Mouse (Mus musculus) stomach, embryonic 16.5 days (tissue): ENCODE results near the gene Zdhhc7. TPM values are rescaled to one million over a fixed set of nuclear protein-coding genes. Genes with fewer than 3 reads are reported as not detected.
A peak's percentile ranks its signal among the peaks of the same experiment; 100 is the strongest.

Experiments
- ATAC-seq: fragments of 200-750 bp; cut with Nextera tagmentation; 2 replicates; pipeline ENCODE4 v1.8.0; 2017; ENCODE audit warnings: moderate number of reproducible peaks, moderate TSS enrichment; ENCODE audit not compliant: insufficient read depth, low FRiP score
- H3K27ac ChIP-seq: fragments of 300-500 bp; sonication (generic); 2 replicates; pipeline ENCODE4 v1.5.1; 2014; ENCODE audit warnings: low read length
- H3K27me3 ChIP-seq: fragments of 300-500 bp; sonication (generic); 2 replicates; pipeline ENCODE4 v1.6.1; 2014; ENCODE audit warnings: low read length, control low read depth, mixed read lengths; ENCODE audit not compliant: control insufficient read depth, insufficient read depth
- H3K36me3 ChIP-seq: fragments of 300-500 bp; sonication (generic); 2 replicates; pipeline ENCODE4 v1.6.1; 2014; ENCODE audit warnings: low read length; ENCODE audit not compliant: control insufficient read depth, insufficient read depth
- H3K4me1 ChIP-seq: fragments of 300-500 bp; sonication (generic); 2 replicates; pipeline ENCODE4 v1.6.1; 2014; ENCODE audit warnings: low read length, control low read depth, mixed read lengths; ENCODE audit not compliant: control insufficient read depth, insufficient read depth
- H3K4me2 ChIP-seq: fragments of 300-500 bp; sonication (generic); 2 replicates; pipeline ENCODE4 v1.6.1; 2014; ENCODE audit warnings: low read depth, low read length, mixed read lengths
- H3K4me3 ChIP-seq: fragments of 300-500 bp; sonication (generic); replicated peaks from 2 replicates; pipeline ENCODE4 v1.5.1; 2014; ENCODE audit warnings: mild to moderate bottlenecking, low read length
- H3K9ac ChIP-seq: fragments of 300-500 bp; sonication (generic); 2 replicates; pipeline ENCODE4 v1.6.1; 2014; ENCODE audit warnings: low read length
- H3K9me3 ChIP-seq: fragments of 300-500 bp; sonication (generic); replicated peaks from 2 replicates; pipeline ENCODE4 v1.6.1; 2016; ENCODE audit warnings: low read length, control low read depth; ENCODE audit not compliant: control insufficient read depth
- WGBS: fragments of 180-500 bp; shearing (Covaris S2); extraction: QIAGEN DNeasy Blood & Tissue Kit; methylation state at CpG from one replicate; pipeline ENCODE4 v1.1.7; 2014; 5-methylcytosine and 5-hydroxymethylcytosine counted together
- polyA plus RNA-seq: library from polyadenylated mRNA; unstranded; fragments of >200 nt; fragmentation: Nextera tagmentation; extraction: Ambion mirVana; gene quantifications from 2 replicates; pipeline ENCODE4 v1.2.1, GENCODE M21; 2015

Zdhhc7 gene
- polyA plus RNA-seq, 1 experiment from 2014 or later: 31.1 TPM

- H3K9me3 ChIP-seq: no peaks in the 10 kb centered on the region
- no peak overlapping the region for H3K4me3 ChIP-seq
- peaks cover 29% of the 10 kb centered on the region for H3K4me1 ChIP-seq
- H3K9ac ChIP-seq: no peak overlapping the region
- no peak overlapping the region for H3K4me2 ChIP-seq
- no peaks in the 10 kb centered on the region for H3K27me3 ChIP-seq
- peak overlapping the region; percentile 17; the same call in 1 of the 2 replicates for H3K27ac ChIP-seq
- WGBS: 26% methylated on average over 4 of the region's 4 CpGs
- peak; percentile 59; the same call in 1 of the 2 replicates for ATAC-seq
- no peaks in the 10 kb centered on the region for H3K36me3 ChIP-seq
Measured at GRCm38 (mm10) chr8:120071684-120072083, 29.6 kb downstream of the Zdhhc7 start.

DNA sequence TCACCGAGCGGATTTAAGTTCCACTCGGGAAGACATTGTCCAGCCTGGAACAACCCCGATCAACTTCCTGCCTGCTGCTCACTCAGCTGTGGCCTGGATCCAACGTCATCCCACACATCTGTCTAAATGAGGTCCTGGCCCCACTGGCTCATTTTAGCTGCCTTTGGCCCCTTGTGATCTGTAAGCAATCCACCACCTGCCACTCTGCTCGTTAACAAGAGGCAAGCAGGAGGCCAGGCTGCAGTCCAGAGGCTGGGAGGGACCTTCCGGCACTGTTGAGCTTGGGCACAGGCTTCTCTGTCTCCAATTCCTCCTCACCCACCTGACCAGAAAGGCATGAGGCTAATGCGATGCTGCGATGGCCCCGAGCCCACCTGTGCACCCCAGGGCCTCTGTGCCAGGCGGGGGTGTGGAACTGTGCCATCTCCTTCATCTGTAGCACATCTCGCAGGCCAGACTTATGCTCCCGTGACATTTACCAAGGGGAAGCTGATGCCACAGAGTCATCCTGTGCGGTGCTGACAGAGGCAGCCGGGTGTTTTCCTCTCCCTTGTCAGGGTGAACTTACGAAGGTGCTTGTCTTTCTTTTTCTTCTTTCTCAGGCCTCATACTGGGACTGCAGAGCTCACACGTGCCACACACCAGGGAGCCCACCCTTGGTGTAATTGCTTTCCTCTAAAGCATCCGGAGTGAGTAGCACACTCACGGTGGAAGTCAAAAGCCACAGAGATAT is 33.2 kb downstream of the Zdhhc7 start:
- Histone ChIP-seq H3K9me3 (no peaks in the 10 kb centered on the region), H3K27me3 (no peaks in the 10 kb centered on the region)
- ATAC-seq: no peak; the same call in 1 of the 2 replicates

GRCm38 (mm10) chr8:120066226-120066625 is 35.1 kb downstream of the Zdhhc7 start:
- H3K9me3 ChIP-seq: no peaks in the 10 kb centered on the region
- no peak overlapping the region for H3K27ac ChIP-seq
- WGBS: 77% methylated on average over 4 of the region's 4 CpGs
- no peaks in the 10 kb centered on the region for H3K36me3 ChIP-seq
- H3K4me3 ChIP-seq: no peak overlapping the region
- no peak overlapping the region for H3K4me2 ChIP-seq
- 0 out of 2 replicates have a peak, but pooled peaks cover 7% of the 10 kb centered on the region for H3K4me1 ChIP-seq
- no peaks in the 10 kb centered on the region for H3K27me3 ChIP-seq
- no peak for ATAC-seq
- H3K9ac ChIP-seq: no peak overlapping the region

More for the DNA sequence above, 33.2 kb downstream of the Zdhhc7 start:
- no peak overlapping the region for H3K9ac ChIP-seq
- no peak overlapping the region for H3K27ac ChIP-seq
- H3K4me3 ChIP-seq: no peak overlapping the region
- 50% methylated on average over 19 of the region's 19 CpGs for WGBS
- peaks cover 22% of the 10 kb centered on the region for H3K4me1 ChIP-seq
- H3K36me3 ChIP-seq: no peaks in the 10 kb centered on the region
- no peak overlapping the region for H3K4me2 ChIP-seq

- WGBS: 88% methylated on average over 8 of the region's 8 CpGs
Measured at GRCm38 (mm10) chr8:120065611-120066010, 35.7 kb downstream of the Zdhhc7 start.

DNA sequence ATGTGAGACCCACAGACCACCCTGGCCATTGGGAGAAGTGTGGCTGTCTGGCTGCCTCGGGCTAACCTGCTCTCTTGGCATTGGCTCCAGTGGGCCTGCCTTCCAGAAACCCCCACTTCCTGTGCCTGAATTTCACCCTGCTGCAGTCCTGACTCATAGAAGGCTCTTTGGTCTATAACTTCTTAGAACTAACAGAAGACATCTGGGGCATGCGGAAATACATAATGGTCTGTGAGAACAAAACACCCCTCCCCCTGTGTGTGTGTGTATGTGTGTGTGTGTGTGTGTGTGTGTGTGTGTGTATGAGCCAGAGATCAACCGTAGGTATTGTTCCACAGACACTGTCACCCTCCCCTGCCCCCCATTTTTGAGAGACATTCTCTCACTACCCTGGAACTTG is 38.0 kb downstream of the Zdhhc7 start:
- no peak overlapping the region for H3K27ac ChIP-seq
- WGBS: 61% methylated on average over 3 of the region's 3 CpGs
- ATAC-seq: no peak
- no peak overlapping the region for H3K4me2 ChIP-seq
- H3K9ac ChIP-seq: no peak overlapping the region
- no peaks in the 10 kb centered on the region for H3K9me3 ChIP-seq
- no peak overlapping the region for H3K4me3 ChIP-seq
- H3K4me1 ChIP-seq: 0 out of 2 replicates have a peak, but pooled peaks cover 7% of the 10 kb centered on the region
- H3K27me3 ChIP-seq: no peaks in the 10 kb centered on the region
- H3K36me3 ChIP-seq: no peaks in the 10 kb centered on the region

More at GRCm38 (mm10) chr8:120065611-120066010, 35.7 kb downstream of the Zdhhc7 start:
- Histone ChIP-seq H3K27me3 (no peaks in the 10 kb centered on the region), H3K4me3 (no peak overlapping the region), H3K9ac (no peak overlapping the region), H3K36me3 (no peaks in the 10 kb centered on the region), H3K4me2 (no peak overlapping the region), H3K27ac (no peak overlapping the region), H3K9me3 (no peaks in the 10 kb centered on the region), H3K4me1 (0 out of 2 replicates have a peak, but pooled peaks cover 7% of the 10 kb centered on the region)
- ATAC-seq: no peak

DNA sequence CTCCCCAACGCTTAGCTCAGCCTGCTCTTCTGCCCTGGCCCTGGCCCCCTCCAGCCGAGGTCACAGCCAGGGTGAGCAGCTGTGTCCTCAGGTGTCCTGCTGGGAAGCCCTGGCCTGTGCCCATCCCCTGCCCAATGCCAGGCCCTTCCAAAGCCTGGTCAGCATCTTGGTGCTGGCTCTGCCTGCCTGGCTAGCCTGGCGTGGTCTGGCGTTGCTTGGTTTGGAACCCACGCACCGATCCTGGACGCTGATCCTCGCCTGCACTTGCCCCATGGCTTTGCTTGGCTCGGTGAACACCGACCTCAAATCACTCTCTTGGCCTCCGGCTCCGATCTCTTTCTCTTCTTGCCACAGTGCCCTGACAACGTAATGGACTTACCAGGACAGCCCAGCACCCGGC is 38.5 kb downstream of the Zdhhc7 start:
- H3K27me3 ChIP-seq: no peaks in the 10 kb centered on the region
- ATAC-seq: 0 out of 2 replicates have a peak, but pooled peaks have one; percentile 12
- no peaks in the 10 kb centered on the region for H3K36me3 ChIP-seq
- no peak overlapping the region for H3K4me3 ChIP-seq
- H3K9ac ChIP-seq: no peak overlapping the region
- 0 out of 2 replicates have a peak, but pooled peaks cover under 1% of the 10 kb centered on the region for H3K4me1 ChIP-seq
- no peak overlapping the region for H3K27ac ChIP-seq
- H3K4me2 ChIP-seq: no peak overlapping the region
- H3K9me3 ChIP-seq: no peaks in the 10 kb centered on the region
- WGBS: 89% methylated on average over 14 of the region's 14 CpGs

DNA sequence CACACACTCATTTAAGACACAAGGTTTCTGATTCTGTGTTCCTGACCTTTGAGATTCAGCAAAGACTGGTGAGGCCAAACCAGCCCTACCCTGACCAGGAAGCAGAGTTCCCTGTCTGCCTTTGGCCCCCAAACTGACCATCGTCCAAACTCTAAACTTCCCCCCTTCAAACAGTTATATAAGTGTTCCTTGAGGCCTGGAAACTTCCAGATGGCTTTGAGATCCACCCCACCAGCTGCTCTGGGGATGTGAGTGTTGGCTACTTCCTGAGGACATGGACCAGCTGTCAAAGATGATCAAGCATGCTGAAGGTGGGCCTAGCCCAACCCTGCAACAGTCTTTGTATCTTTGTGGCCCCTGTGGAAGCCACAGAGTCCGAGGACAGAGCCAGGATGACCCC is 44.2 kb downstream of the Zdhhc7 start:
- Histone ChIP-seq H3K4me3 (no peak overlapping the region), H3K9me3 (0 out of 2 replicates have a peak, but pooled peaks cover 5% of the 10 kb centered on the region), H3K36me3 (no peaks in the 10 kb centered on the region), H3K27ac (no peak overlapping the region), H3K4me1 (no peaks in the 10 kb centered on the region), H3K27me3 (no peaks in the 10 kb centered on the region), H3K4me2 (no peak overlapping the region), H3K9ac (no peak overlapping the region)
- ATAC-seq: no peak
- WGBS: 54% methylated on average over 2 of the region's 2 CpGs

DNA sequence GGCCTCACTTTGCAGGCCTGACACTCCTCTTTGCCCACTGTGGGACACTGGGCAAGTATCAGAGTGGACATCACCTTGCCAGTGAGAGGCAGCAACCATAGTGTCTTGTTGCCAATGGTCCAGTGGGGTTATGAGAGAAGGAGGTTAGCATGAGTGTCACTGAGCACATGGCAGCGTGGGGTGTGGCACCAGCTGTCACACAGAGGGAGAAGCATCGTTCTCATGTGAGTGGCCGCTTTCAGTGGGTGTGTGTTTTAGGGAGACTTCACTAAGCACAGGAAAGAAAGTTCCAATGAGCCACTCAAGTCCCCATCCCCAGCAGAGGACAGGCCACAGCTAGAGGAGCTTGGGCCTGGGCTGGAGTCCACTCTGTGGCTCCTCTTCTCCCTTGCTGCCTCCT is 46.4 kb downstream of the Zdhhc7 start:
- Histone ChIP-seq H3K27me3 (no peaks in the 10 kb centered on the region), H3K36me3 (no peaks in the 10 kb centered on the region), H3K4me1 (0 out of 2 replicates have a peak, but pooled peaks cover 3% of the 10 kb centered on the region), H3K4me3 (no peak overlapping the region), H3K27ac (no peak overlapping the region), H3K4me2 (no peak overlapping the region), H3K9me3 (0 out of 2 replicates have a peak, but pooled peaks cover 5% of the 10 kb centered on the region), H3K9ac (no peak overlapping the region)
- ATAC-seq: no peak
- 89% methylated on average over 3 of the region's 3 CpGs for WGBS

DNA sequence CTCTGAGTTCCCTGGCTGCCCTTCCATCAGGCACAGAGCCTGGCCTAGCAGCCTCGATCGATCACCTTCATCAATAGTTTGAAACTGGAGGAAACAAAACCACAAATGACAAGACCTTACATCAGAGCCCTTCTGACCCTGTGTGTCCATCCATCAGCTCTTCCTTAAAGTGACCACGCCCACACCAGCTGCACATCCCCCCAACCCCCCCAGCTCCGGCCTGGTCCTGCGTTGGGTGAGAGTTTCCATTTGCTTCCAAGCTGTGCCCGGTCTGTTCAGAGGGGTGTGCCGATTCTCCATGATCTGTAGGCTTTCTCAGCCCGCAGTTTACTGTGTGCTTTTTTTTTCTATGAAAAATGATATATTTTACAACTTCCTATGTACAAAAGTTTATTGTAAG is 49.0 kb downstream of the Zdhhc7 start:
- 53% methylated on average over 8 of the region's 8 CpGs for WGBS
- no peak for ATAC-seq
- Histone ChIP-seq H3K27ac (no peak overlapping the region), H3K36me3 (no peaks in the 10 kb centered on the region), H3K4me1 (0 out of 2 replicates have a peak, but pooled peaks cover 3% of the 10 kb centered on the region), H3K4me3 (no peak overlapping the region), H3K4me2 (no peak overlapping the region), H3K27me3 (no peaks in the 10 kb centered on the region), H3K9me3 (0 out of 2 replicates have a peak, but pooled peaks cover 5% of the 10 kb centered on the region), H3K9ac (no peak overlapping the region)
